Mouse (Mus musculus): ENCODE measurements at regions not wholly inside any gene's neighbourhood (a gene's known extent, or its start where the extent isn't known, plus 50 kb on each side); places are given as distances from the start of the nearest gene placed in this dataset.

DNA sequence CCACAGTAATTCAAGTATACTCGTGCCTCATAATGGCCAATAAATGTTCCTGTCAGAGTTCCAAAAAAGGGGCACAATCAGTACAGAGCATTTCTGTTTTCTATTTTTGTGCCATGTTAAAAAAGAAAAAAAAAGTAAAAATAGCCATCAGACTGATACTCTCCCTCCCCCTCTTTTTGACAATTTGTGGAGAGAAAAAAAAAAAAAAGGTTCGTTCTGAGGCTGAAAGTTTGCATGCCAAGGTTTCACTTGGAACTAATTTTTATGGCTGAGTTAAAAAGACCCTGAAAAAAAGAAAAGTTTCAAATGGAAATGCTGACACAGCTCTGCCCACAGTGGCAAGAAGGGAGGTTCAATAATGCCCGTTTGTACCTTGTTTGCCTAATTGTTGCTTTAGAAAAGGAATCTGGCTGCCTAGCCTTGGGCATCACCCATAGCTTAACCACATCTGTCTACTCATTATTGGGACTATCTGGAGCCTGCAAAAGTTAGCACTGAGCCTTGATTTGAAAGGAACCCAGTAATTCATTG lies 291.9 kb downstream of the Lmo4 start:
- Histone ChIP-seq H3K36me3 (ENCODE audit: control insufficient read depth, insufficient read depth, low read length) (no peaks in the 10 kb centered on the region), H3K9me3 (ENCODE audit: control insufficient read depth, low read length) (no peaks in the 10 kb centered on the region), H3K27me3 (ENCODE audit: control insufficient read depth, insufficient read depth, low read length) (no peaks in the 10 kb centered on the region), H3K9ac (ENCODE audit: low read length) (no peak overlapping the region), H3K4me3 (ENCODE audit: low read depth, low read length) (no peak overlapping the region), H3K4me1 (ENCODE audit: control insufficient read depth, insufficient read depth, low read length) (no peaks in the 10 kb centered on the region), H3K4me2 (ENCODE audit: low read depth) (no peak overlapping the region), H3K27ac (ENCODE audit: low read depth, low read length) (no peak overlapping the region)
- ATAC-seq (ENCODE audit: insufficient read depth, low FRiP score, low TSS enrichment), result no peak
- 64% methylated on average over 3 of the region's 3 CpGs for WGBS
- DNase-seq (ENCODE audit: low spot score), result no peak

DNA sequence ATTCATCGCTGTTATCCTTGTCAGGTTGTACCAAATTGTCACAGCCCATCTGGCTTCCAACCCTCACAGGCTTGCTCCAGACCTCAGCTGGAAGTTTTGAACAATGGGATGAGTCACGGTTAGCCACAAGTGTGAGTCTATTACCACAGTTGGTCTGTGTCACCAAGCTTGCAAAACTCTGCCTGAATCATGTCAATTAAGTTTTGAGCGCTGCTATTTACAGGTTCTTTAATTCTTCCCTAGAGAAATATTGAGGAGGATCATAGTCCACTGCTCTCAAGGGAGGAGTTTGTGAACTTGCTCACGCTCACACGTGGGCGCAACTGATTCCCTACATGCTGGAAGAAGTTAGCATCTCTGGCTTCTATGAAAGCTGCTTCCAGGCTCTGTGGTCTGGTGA lies 292.6 kb downstream of the Lmo4 start:
- H3K4me2 ChIP-seq (ENCODE audit: low read depth), result no peak overlapping the region
- no peaks in the 10 kb centered on the region for H3K4me1 ChIP-seq (ENCODE audit: control insufficient read depth, insufficient read depth, low read length)
- 81% methylated on average over 6 of the region's 6 CpGs for WGBS
- H3K9ac ChIP-seq (ENCODE audit: low read length), result no peak overlapping the region
- ATAC-seq (ENCODE audit: insufficient read depth, low FRiP score, low TSS enrichment) (no peak), DNase-seq (ENCODE audit: low spot score) (no peak)
- no peaks in the 10 kb centered on the region for H3K36me3 ChIP-seq (ENCODE audit: control insufficient read depth, insufficient read depth, low read length)
- no peak overlapping the region for H3K27ac ChIP-seq (ENCODE audit: low read depth, low read length)
- no peaks in the 10 kb centered on the region for H3K9me3 ChIP-seq (ENCODE audit: control insufficient read depth, low read length)
- H3K4me3 ChIP-seq (ENCODE audit: low read depth, low read length), result no peak overlapping the region
- no peaks in the 10 kb centered on the region for H3K27me3 ChIP-seq (ENCODE audit: control insufficient read depth, insufficient read depth, low read length)

GRCm38 (mm10) chr3:143909341-143909740 lies 295.7 kb downstream of the Lmo4 start:
- no peak overlapping the region for H3K9ac ChIP-seq (ENCODE audit: low read length)
- no peak overlapping the region for H3K4me3 ChIP-seq (ENCODE audit: low read depth, low read length)
- H3K4me2 ChIP-seq (ENCODE audit: low read depth), result no peak overlapping the region
- H3K27ac ChIP-seq (ENCODE audit: low read depth, low read length), result no peak overlapping the region
- 90% methylated on average over 6 of the region's 6 CpGs for WGBS
- DNase-seq (ENCODE audit: low spot score), result no peak
- no peaks in the 10 kb centered on the region for H3K36me3 ChIP-seq (ENCODE audit: control insufficient read depth, insufficient read depth, low read length)
- ATAC-seq (ENCODE audit: insufficient read depth, low FRiP score, low TSS enrichment), result no peak
- no peaks in the 10 kb centered on the region for H3K4me1 ChIP-seq (ENCODE audit: control insufficient read depth, insufficient read depth, low read length)
- no peaks in the 10 kb centered on the region for H3K27me3 ChIP-seq (ENCODE audit: control insufficient read depth, insufficient read depth, low read length)
- H3K9me3 ChIP-seq (ENCODE audit: control insufficient read depth, low read length), result no peaks in the 10 kb centered on the region

DNA sequence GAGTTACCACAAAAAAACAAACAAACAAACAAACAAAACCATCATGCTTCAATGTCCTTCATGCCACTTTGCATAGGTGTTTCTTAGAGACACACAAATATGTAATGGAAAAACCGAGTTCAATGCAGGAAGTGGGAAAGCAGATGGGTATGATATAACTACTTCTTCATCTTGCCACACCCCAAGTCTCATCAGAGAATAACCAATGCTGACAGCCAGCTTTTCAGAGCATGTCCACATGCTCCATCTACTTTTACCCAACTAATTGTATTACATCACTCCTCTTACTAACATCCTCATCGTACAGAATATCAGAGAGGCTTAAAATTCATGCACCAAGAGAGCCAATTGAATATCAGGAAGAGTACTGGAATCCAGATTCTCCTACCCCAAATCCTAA lies 301.6 kb downstream of the Lmo4 start:
- H3K4me2 ChIP-seq (ENCODE audit: low read depth), result no peak overlapping the region
- no peaks in the 10 kb centered on the region for H3K27me3 ChIP-seq (ENCODE audit: control insufficient read depth, insufficient read depth, low read length)
- DNase-seq (ENCODE audit: low spot score) (no peak), ATAC-seq (ENCODE audit: insufficient read depth, low FRiP score, low TSS enrichment) (no peak)
- no peaks in the 10 kb centered on the region for H3K36me3 ChIP-seq (ENCODE audit: control insufficient read depth, insufficient read depth, low read length)
- 86% methylated on average over 2 of the region's 2 CpGs for WGBS
- H3K27ac ChIP-seq (ENCODE audit: low read depth, low read length), result no peak overlapping the region
- H3K9ac ChIP-seq (ENCODE audit: low read length), result no peak overlapping the region
- no peaks in the 10 kb centered on the region for H3K4me1 ChIP-seq (ENCODE audit: control insufficient read depth, insufficient read depth, low read length)
- no peaks in the 10 kb centered on the region for H3K9me3 ChIP-seq (ENCODE audit: control insufficient read depth, low read length)
- H3K4me3 ChIP-seq (ENCODE audit: low read depth, low read length), result no peak overlapping the region

GRCm38 (mm10) chr3:143880813-143881212 lies 324.2 kb downstream of the Lmo4 start:
- 90% methylated on average over 2 of the region's 2 CpGs for WGBS

DNA sequence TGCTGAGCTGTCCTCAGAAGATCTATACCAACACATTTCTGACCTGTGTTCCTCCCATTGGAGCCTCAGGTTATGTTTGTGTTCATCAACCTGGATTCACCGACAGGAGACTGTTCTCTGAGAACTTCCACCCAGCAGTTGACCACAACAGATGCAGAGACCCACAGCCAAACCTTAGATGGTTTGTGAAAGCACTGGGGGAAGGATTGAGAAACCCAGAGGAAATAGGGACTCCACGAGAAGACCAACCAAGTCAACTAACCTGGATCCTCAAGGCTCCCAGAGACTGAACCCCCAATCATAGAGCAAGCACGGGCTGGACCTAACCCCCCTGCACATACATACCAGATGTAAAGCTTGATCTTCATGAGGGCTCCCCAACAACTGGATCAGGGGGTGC lies 331.1 kb downstream of the Lmo4 start:
- H3K36me3 ChIP-seq (ENCODE audit: control insufficient read depth, insufficient read depth, low read length), result no peaks in the 10 kb centered on the region
- H3K4me2 ChIP-seq (ENCODE audit: low read depth), result no peak overlapping the region
- no peaks in the 10 kb centered on the region for H3K9me3 ChIP-seq (ENCODE audit: control insufficient read depth, low read length)
- H3K27ac ChIP-seq (ENCODE audit: low read depth, low read length), result no peak overlapping the region
- no peaks in the 10 kb centered on the region for H3K27me3 ChIP-seq (ENCODE audit: control insufficient read depth, insufficient read depth, low read length)
- 86% methylated on average over 3 of the region's 3 CpGs for WGBS
- no peak overlapping the region for H3K9ac ChIP-seq (ENCODE audit: low read length)
- no peak for ATAC-seq (ENCODE audit: insufficient read depth, low FRiP score, low TSS enrichment)
- no peaks in the 10 kb centered on the region for H3K4me1 ChIP-seq (ENCODE audit: control insufficient read depth, insufficient read depth, low read length)
- no peak for DNase-seq (ENCODE audit: low spot score)
- no peak overlapping the region for H3K4me3 ChIP-seq (ENCODE audit: low read depth, low read length)

More at GRCm38 (mm10) chr3:143880813-143881212, 324.2 kb downstream of the Lmo4 start:
- DNase-seq (ENCODE audit: low spot score), result no peak
- ATAC-seq (ENCODE audit: insufficient read depth, low FRiP score, low TSS enrichment), result no peak
- Histone ChIP-seq H3K4me1 (ENCODE audit: control insufficient read depth, insufficient read depth, low read length) (no peaks in the 10 kb centered on the region), H3K4me2 (ENCODE audit: low read depth) (no peak overlapping the region), H3K27me3 (ENCODE audit: control insufficient read depth, insufficient read depth, low read length) (no peaks in the 10 kb centered on the region), H3K27ac (ENCODE audit: low read depth, low read length) (no peak overlapping the region), H3K36me3 (ENCODE audit: control insufficient read depth, insufficient read depth, low read length) (no peaks in the 10 kb centered on the region), H3K4me3 (ENCODE audit: low read depth, low read length) (no peak overlapping the region), H3K9me3 (ENCODE audit: control insufficient read depth, low read length) (no peaks in the 10 kb centered on the region), H3K9ac (ENCODE audit: low read length) (no peak overlapping the region)

DNA sequence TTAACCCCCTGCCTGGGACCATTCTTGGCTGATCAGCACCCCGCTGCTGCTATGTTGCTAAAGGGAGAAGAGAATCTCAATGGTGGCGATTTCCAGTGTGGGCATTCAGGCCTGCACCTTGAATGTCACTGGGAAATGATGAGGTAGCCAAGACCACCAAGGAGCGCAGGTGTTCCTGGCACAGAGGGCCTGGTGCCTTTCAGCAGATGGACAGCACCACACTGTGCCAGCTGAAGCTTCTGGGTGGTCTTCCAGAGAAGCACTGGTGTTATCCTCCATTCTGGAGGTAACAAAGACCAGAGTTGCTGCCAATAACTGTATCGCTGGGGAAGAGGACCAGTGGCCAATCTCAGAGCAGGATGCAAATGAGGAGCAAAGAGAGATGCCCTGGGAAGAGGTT lies 338.5 kb downstream of the Lmo4 start:
- Histone ChIP-seq H3K36me3 (ENCODE audit: control insufficient read depth, insufficient read depth, low read length) (no peaks in the 10 kb centered on the region), H3K4me1 (ENCODE audit: control insufficient read depth, insufficient read depth, low read length) (0 out of 2 replicates have a peak, but pooled peaks cover 3% of the 10 kb centered on the region), H3K9ac (ENCODE audit: low read length) (no peak overlapping the region), H3K4me2 (ENCODE audit: low read depth) (no peak overlapping the region), H3K4me3 (ENCODE audit: low read depth, low read length) (no peak overlapping the region), H3K9me3 (ENCODE audit: control insufficient read depth, low read length) (no peaks in the 10 kb centered on the region), H3K27me3 (ENCODE audit: control insufficient read depth, insufficient read depth, low read length) (no peaks in the 10 kb centered on the region), H3K27ac (ENCODE audit: low read depth, low read length) (no peak overlapping the region)
- 0 out of 2 replicates have a peak, but pooled peaks have one; percentile 18 for ATAC-seq (ENCODE audit: insufficient read depth, low FRiP score, low TSS enrichment)
- WGBS, result 55% methylated on average over 4 of the region's 4 CpGs
- no peak for DNase-seq (ENCODE audit: low spot score)

GRCm38 (mm10) chr3:143865626-143866025 lies 339.4 kb downstream of the Lmo4 start:
- Histone ChIP-seq H3K27me3 (ENCODE audit: control insufficient read depth, insufficient read depth, low read length) (no peaks in the 10 kb centered on the region), H3K9ac (ENCODE audit: low read length) (no peak overlapping the region), H3K36me3 (ENCODE audit: control insufficient read depth, insufficient read depth, low read length) (no peaks in the 10 kb centered on the region), H3K4me2 (ENCODE audit: low read depth) (no peak overlapping the region), H3K27ac (ENCODE audit: low read depth, low read length) (no peak overlapping the region), H3K9me3 (ENCODE audit: control insufficient read depth, low read length) (no peaks in the 10 kb centered on the region), H3K4me3 (ENCODE audit: low read depth, low read length) (no peak overlapping the region), H3K4me1 (ENCODE audit: control insufficient read depth, insufficient read depth, low read length) (0 out of 2 replicates have a peak, but pooled peaks cover 3% of the 10 kb centered on the region)
- WGBS, result 52% methylated on average over 7 of the region's 7 CpGs
- ATAC-seq (ENCODE audit: insufficient read depth, low FRiP score, low TSS enrichment) (no peak), DNase-seq (ENCODE audit: low spot score) (no peak)

DNA sequence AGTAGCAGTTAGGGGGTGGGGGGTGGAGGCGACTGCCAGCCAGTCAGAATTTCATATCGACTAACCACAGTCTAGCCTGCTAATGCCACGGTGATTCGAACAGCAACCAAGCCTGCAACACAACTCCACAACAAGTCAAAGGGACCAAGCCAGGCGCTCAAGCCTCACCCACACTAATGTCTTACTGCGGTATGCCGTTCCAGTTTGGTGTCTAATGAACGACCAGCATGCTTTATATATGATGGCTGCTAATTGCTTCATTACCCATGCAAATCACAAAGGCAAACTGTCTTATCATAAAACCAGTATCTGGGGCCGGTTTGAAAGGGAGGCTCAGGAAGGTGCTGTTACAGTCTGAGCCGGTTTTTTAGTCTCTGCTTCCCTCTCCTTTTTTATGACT lies 340.5 kb downstream of the Lmo4 start:
- WGBS, result 62% methylated on average over 10 of the region's 10 CpGs
- Histone ChIP-seq H3K9ac (ENCODE audit: low read length) (no peak overlapping the region), H3K4me2 (ENCODE audit: low read depth) (no peak overlapping the region), H3K4me3 (ENCODE audit: low read depth, low read length) (no peak overlapping the region), H3K27me3 (ENCODE audit: control insufficient read depth, insufficient read depth, low read length) (no peaks in the 10 kb centered on the region), H3K27ac (ENCODE audit: low read depth, low read length) (no peak overlapping the region), H3K36me3 (ENCODE audit: control insufficient read depth, insufficient read depth, low read length) (no peaks in the 10 kb centered on the region), H3K9me3 (ENCODE audit: control insufficient read depth, low read length) (no peaks in the 10 kb centered on the region), H3K4me1 (ENCODE audit: control insufficient read depth, insufficient read depth, low read length) (0 out of 2 replicates have a peak, but pooled peaks cover 3% of the 10 kb centered on the region)
- DNase-seq (ENCODE audit: low spot score), result no peak
- ATAC-seq (ENCODE audit: insufficient read depth, low FRiP score, low TSS enrichment), result peak; percentile 43; the same call in 1 of the 2 replicates
